Mouse (Mus musculus) cerebellum, postnatal 25 days (tissue): ENCODE measurements around the gene Gm45233.

Experiments used
- DNase-seq, 2 experiments: peaks; one replicate each; pipeline ENCODE4 v3.0.0; 2021; ENCODE audit warnings: mixed read lengths in 2 of 2

The Gm45233 gene

GRCm38 (mm10) chr7:43451726-43452125, 7.8 kb downstream of the Gm45233 start:
- no peak for DNase-seq

- no peak for DNase-seq
Observed at GRCm38 (mm10) chr7:43452609-43453008, 8.7 kb downstream of the Gm45233 start.

GRCm38 (mm10) chr7:43453599-43454355, 9.8 kb downstream of the Gm45233 start:
- no peak for DNase-seq

GRCm38 (mm10) chr7:43454371-43454770, 10.4 kb downstream of the Gm45233 start:
- no peak for DNase-seq

GRCm38 (mm10) chr7:43462851-43463250, 18.9 kb downstream of the Gm45233 start, which contains the start of gene Vsig10l:
TSS of gene Vsig10l (plus strand) at chr7:43463151.
- no peak for DNase-seq

GRCm38 (mm10) chr7:43463976-43464375, 20.0 kb downstream of the Gm45233 start:
- no peak for DNase-seq

- no peak for DNase-seq
Observed at GRCm38 (mm10) chr7:43464864-43465343, 21.0 kb downstream of the Gm45233 start.

- peak; percentile 59 to 78 for DNase-seq
Observed at GRCm38 (mm10) chr7:43465344-43466098, 21.6 kb downstream of the Gm45233 start.

- peak; percentile 83 to 92 for DNase-seq
Observed at GRCm38 (mm10) chr7:43466099-43466694, 22.3 kb downstream of the Gm45233 start.

- peak; percentile 42 to 68 for DNase-seq
Observed at GRCm38 (mm10) chr7:43470373-43470772, 26.4 kb downstream of the Gm45233 start.

- peak in 1 of 2 experiments; percentile 50 for DNase-seq
Observed at GRCm38 (mm10) chr7:43475706-43476105, 31.8 kb downstream of the Gm45233 start.

GRCm38 (mm10) chr7:43476376-43476775, 32.4 kb downstream of the Gm45233 start:
- no peak for DNase-seq

- DNase-seq: no peak
Observed at GRCm38 (mm10) chr7:43481191-43481590, 37.3 kb downstream of the Gm45233 start.

GRCm38 (mm10) chr7:43482090-43482716, 38.3 kb downstream of the Gm45233 start:
- peak; percentile 43 to 62 for DNase-seq

- DNase-seq: no peak
Observed at GRCm38 (mm10) chr7:43483236-43483635, 39.3 kb downstream of the Gm45233 start.

GRCm38 (mm10) chr7:43488646-43489045, 44.7 kb downstream of the Gm45233 start:
- peak; percentile 38 to 59 for DNase-seq

- DNase-seq: peak in 1 of 2 experiments; percentile 55
Observed at GRCm38 (mm10) chr7:43489631-43490125, 45.8 kb downstream of the Gm45233 start, which contains the start of gene Iglon5. TSS of gene Iglon5 (minus strand) at chr7:43490075.

GRCm38 (mm10) chr7:43490182-43490584, 46.3 kb downstream of the Gm45233 start:
- peak; percentile 89 to 95 for DNase-seq

GRCm38 (mm10) chr7:43490861-43491260, 46.9 kb downstream of the Gm45233 start:
- DNase-seq: no peak

GRCm38 (mm10) chr7:43495343-43496021, 51.6 kb downstream of the Gm45233 start:
- DNase-seq: peak; percentile 78 to 89

GRCm38 (mm10) chr7:43511707-43512478, 68.0 kb downstream of the Gm45233 start:
- DNase-seq: no peak
